Mouse (Mus musculus): ENCODE data around the gene Snorc. TPM values are rescaled to one million over a fixed set of nuclear protein-coding genes. Genes with fewer than 3 reads are reported as not detected.
"Not testable (repeated sequence)": the region's sequence is repeated elsewhere in the genome, so short reads cannot be mapped to it uniquely, and the experiment has no call there.

Snorc gene
- polyA plus RNA-seq (2012; rRNA removed), result 1.3 and 2.2 TPM in 2 replicates

DNA sequence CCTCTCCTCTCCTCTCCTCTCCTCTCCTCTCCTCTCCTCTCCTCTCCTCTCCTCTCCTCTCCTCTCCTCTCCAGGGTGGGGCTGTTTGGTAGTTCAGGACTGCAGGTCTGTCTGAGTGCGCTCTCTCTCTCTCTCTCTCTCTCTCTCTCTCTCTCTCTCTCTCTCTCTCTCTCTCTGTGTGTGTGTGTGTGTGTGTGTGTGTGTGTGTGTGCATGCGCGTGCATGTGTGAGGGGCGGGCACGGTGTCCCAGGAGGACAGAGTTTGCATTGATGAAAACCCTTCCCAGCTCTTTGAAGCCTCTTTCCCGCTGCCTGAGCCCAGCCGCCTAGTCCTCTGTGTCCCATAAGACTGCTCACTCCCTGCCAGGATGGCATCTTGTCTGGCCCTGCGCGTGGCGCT, at the start of gene Snorc:
Snorc (plus strand) TSS at position 301 of the 400 bp plus-strand sequence.
- not testable (repeated sequence) for H3K4me3 ChIP-seq (ENCODE audit: insufficient read depth, low read length); H3K4me1 ChIP-seq (ENCODE audit: control insufficient read depth, insufficient read depth, low read length); H3K27ac ChIP-seq (ENCODE audit: insufficient read depth, low read length)

DNA sequence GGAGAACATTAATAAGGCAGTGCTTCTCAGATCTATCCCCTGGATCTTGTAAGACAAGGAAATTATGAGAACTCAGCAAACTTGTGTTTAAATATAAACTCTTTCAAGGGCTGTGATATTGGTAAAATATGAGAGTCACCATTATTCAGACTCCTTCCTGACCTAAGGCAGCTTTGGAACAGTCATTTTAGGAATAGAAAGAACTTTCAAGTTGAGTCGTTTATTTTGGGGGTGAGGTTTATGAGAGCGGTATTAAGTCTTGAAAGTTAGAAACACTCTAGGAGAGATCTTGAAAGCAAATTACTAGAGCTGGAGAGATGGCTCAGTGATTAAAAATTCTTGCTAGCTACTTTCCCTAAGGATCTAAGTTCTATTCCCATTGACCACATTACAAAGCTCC, 34.9 kb upstream of the Snorc start:
- H3K4me3 ChIP-seq (ENCODE audit: insufficient read depth, low read length), result no peak overlapping the region
- H3K4me1 ChIP-seq (ENCODE audit: control insufficient read depth, insufficient read depth, low read length), result no peaks in the 10 kb centered on the region
- TF ChIP-seq POLR2A (IDR thresholded peaks at IDR 0.05; ENCODE audit: extremely low read depth, insufficient read depth, low read length), result no peak
- H3K27ac ChIP-seq (ENCODE audit: insufficient read depth, low read length), result no peak overlapping the region

DNA sequence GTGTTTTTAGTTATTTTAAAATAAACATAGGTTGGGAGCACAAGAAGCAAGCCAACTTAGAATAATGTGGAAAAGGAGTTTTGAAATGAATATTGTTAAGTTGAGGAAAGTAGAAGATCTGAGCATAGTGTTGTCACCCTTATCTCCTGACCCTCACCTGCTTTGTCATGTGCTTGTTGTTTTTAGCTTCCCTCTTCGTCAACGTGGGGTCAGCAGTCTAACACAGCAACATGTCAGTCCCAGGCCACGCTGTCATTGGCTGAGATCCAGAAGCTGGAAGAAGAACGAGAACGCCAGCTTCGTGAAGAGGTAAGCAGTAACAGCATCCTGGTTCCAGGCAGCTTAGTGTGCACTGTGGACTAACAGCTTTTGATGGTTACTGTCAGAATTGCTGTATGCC, 33.5 kb upstream of the Snorc start:
- TF ChIP-seq POLR2A (IDR thresholded peaks at IDR 0.05; ENCODE audit: extremely low read depth, insufficient read depth, low read length) (no peak), CTCF (IDR thresholded peaks at IDR 0.05; ENCODE audit: extremely low read depth, insufficient read depth, low read length) (no peak)
- Histone ChIP-seq H3K4me1 (ENCODE audit: control insufficient read depth, insufficient read depth, low read length) (no peaks in the 10 kb centered on the region), H3K27ac (ENCODE audit: insufficient read depth, low read length) (no peak overlapping the region), H3K4me3 (ENCODE audit: insufficient read depth, low read length) (no peak overlapping the region)

DNA sequence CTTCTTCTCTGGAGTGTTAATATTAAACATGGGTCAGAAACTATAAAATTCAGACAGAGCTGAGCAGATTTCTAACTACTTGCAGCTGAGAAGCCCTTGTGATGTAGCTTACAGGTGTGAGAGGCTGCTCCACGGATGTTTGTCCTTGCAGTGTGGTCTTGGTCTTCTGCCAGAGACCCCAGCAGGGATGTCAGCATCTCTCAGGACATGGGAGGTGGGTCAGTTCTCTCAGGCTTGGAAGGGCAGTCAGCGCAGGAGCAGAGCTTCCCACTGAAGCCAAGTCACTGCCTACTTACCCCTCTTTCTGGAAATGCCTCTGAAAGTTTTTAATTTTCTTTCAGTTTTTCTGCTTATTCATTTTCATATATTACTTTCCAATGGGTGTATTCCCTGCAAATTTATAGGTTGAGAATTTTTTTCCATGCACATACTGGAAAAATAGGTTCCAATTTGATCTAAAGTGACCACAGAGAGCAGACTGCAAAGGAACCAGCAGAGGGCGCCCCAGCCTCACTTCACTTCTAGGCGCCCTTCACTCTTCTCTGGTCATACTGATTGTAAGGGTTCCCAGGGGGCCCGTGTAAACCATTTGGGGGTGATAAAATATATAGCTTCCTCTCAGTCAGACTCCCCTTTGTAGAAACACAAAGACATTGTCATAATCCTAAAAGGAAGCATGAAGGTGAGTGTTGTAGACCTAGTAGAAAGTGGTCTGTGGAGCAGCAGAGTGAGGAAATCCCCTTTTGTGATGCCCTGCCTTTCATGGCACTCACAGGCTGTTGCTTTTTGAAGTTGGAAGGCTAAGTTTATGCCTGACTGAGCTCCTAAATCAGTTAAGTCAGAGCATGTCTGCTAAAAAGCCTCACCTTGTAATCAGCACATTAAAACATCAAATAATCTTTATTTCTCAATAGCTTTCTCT, 22.6 kb upstream of the Snorc start:
- TF ChIP-seq POLR2A (IDR thresholded peaks at IDR 0.05; ENCODE audit: extremely low read depth, insufficient read depth, low read length) (no peak), CTCF (IDR thresholded peaks at IDR 0.05; ENCODE audit: extremely low read depth, insufficient read depth, low read length) (peak; percentile 61)
- H3K4me1 ChIP-seq (ENCODE audit: control insufficient read depth, insufficient read depth, low read length), result no peaks in the 10 kb centered on the region
- no peak overlapping the region for H3K27ac ChIP-seq (ENCODE audit: insufficient read depth, low read length)
- no peak overlapping the region for H3K4me3 ChIP-seq (ENCODE audit: insufficient read depth, low read length)

DNA sequence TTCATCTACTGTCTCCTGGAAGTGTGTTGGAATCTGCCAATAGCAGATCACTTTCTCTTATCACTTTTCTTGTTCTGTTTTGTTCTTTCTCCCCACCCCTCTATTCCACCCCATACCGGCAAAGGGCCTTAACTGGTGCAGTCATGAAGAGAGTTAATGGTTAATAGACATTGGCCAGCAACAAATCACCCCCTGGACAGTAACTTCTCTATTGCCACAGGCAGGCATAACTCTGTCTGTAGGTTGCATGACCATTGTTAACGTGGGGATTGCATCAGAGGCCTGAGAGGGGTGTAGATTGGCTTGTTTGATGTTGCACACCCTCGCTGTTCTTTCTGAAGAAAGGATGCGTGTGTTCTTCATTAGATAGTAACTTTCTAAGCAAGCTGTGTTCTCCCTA, 20.6 kb upstream of the Snorc start:
- TF ChIP-seq CTCF (IDR thresholded peaks at IDR 0.05; ENCODE audit: extremely low read depth, insufficient read depth, low read length) (no peak), POLR2A (IDR thresholded peaks at IDR 0.05; ENCODE audit: extremely low read depth, insufficient read depth, low read length) (no peak)
- Histone ChIP-seq H3K27ac (ENCODE audit: insufficient read depth, low read length) (no peak overlapping the region), H3K4me3 (ENCODE audit: insufficient read depth, low read length) (no peak overlapping the region), H3K4me1 (ENCODE audit: control insufficient read depth, insufficient read depth, low read length) (no peaks in the 10 kb centered on the region)

DNA sequence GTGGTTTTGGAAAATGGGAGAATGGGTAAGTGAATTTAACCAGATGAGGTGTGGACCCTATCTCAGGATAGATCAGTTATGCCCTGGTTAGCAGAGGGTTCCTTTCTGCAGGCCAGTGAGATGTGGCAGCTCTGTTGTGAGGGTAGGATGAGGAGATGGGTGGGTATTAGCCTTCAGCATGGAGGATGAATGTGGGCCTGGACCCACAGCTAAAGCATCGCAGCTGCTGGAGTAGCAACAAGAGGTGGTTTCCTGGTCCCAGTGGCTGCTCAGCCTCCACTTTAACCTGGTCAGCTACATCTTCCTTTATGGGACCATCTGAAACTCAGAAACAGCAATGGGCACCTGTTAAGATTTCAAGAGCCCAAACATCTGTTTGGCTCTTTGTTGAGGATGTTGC, 13.6 kb upstream of the Snorc start:
- H3K27ac ChIP-seq (ENCODE audit: insufficient read depth, low read length), result no peak overlapping the region
- H3K4me1 ChIP-seq (ENCODE audit: control insufficient read depth, insufficient read depth, low read length), result no peaks in the 10 kb centered on the region
- no peak overlapping the region for H3K4me3 ChIP-seq (ENCODE audit: insufficient read depth, low read length)
- TF ChIP-seq CTCF (IDR thresholded peaks at IDR 0.05; ENCODE audit: extremely low read depth, insufficient read depth, low read length), result no peak
- no peak for TF ChIP-seq POLR2A (IDR thresholded peaks at IDR 0.05; ENCODE audit: extremely low read depth, insufficient read depth, low read length)

DNA sequence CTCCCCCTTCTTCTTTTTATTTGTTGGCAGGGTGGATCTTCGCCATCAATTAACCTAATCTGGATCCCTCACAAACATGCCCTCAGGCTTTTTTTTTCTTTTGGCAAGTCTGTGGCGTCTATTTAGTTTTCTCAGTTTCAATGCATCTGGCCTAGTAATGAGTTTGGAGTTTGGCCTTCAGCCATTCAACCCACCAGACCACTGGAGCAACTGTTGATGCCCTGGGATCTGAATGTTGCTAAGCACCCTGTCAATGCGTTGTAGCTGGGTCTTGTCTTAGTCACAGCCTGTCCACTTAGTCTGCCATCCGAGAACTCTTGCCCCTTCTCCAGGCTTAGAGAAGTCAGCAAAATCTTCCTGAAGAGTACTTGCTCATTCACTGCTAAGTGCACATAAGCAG, 12.0 kb upstream of the Snorc start:
- H3K4me3 ChIP-seq (ENCODE audit: insufficient read depth, low read length), result no peak overlapping the region
- no peak overlapping the region for H3K27ac ChIP-seq (ENCODE audit: insufficient read depth, low read length)
- H3K4me1 ChIP-seq (ENCODE audit: control insufficient read depth, insufficient read depth, low read length), result no peaks in the 10 kb centered on the region
- TF ChIP-seq CTCF (IDR thresholded peaks at IDR 0.05; ENCODE audit: extremely low read depth, insufficient read depth, low read length), result no peak
- no peak for TF ChIP-seq POLR2A (IDR thresholded peaks at IDR 0.05; ENCODE audit: extremely low read depth, insufficient read depth, low read length)

DNA sequence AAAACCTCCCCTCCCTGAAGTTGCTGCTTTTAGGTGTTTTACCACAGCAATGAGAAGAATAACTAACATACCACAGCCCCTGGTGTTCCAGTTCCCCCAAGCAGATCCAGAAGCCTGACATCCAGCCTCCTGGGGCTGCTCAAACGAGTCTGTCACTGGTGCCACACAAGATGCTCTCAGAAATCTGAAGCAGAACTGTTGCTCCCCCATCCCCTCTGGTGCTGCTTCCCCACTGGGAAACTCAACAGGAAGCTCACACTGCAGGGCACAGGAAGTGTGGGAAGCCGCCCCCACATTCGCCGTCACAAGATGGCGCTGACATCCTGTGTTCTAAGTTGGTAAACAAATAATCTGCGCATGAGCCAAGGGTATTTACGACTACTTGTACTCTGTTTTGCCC, 10.2 kb upstream of the Snorc start:
- H3K4me3 ChIP-seq (ENCODE audit: insufficient read depth, low read length); H3K4me1 ChIP-seq (ENCODE audit: control insufficient read depth, insufficient read depth, low read length); H3K27ac ChIP-seq (ENCODE audit: insufficient read depth, low read length): not testable (repeated sequence)

DNA sequence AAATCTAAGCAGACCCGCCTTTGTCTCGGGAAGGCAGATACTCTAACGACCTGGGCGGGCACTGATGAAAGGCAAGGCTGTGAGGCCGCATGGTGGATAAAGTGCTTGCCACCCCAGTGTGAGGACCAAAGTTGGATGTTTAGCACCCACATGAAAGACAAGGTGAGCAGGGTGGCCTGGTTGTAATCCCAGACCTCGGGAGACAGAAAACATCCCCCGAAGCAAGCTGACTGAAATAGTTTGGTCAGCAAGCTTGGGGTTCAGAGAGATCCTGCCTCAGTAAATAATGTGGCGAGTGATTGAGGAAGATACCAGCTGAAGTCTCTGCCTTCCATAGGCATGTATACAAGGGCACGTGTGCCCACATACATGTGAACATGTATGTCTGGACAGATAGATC, 2.6 kb upstream of the Snorc start:
- H3K27ac ChIP-seq (ENCODE audit: insufficient read depth, low read length), result no peak overlapping the region
- H3K4me3 ChIP-seq (ENCODE audit: insufficient read depth, low read length), result no peak overlapping the region
- TF ChIP-seq POLR2A (IDR thresholded peaks at IDR 0.05; ENCODE audit: extremely low read depth, insufficient read depth, low read length) (no peak), CTCF (IDR thresholded peaks at IDR 0.05; ENCODE audit: extremely low read depth, insufficient read depth, low read length) (no peak)
- no peaks in the 10 kb centered on the region for H3K4me1 ChIP-seq (ENCODE audit: control insufficient read depth, insufficient read depth, low read length)

DNA sequence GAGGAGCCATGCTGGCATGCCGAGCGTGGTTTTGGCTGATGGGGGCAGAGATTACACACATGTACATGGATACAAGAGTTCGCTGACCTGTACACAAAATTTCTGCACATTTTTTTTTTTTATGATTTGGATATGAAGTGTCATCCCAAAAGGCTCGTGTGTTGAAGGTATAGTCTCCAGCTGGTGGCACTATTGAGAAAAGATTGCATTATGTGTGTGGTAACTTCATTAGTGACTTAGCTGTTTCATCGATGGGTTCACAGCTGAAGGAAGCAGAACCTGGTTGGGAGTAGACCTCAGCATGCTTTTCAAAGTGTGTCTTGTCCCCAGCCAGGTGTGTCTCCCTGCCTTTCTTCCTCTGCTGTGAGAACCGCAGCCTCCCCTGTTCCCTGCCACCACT, 1.8 kb upstream of the Snorc start:
- Histone ChIP-seq H3K4me3 (ENCODE audit: insufficient read depth, low read length) (no peak overlapping the region), H3K4me1 (ENCODE audit: control insufficient read depth, insufficient read depth, low read length) (no peaks in the 10 kb centered on the region), H3K27ac (ENCODE audit: insufficient read depth, low read length) (no peak overlapping the region)
- TF ChIP-seq POLR2A (IDR thresholded peaks at IDR 0.05; ENCODE audit: extremely low read depth, insufficient read depth, low read length) (no peak), CTCF (IDR thresholded peaks at IDR 0.05; ENCODE audit: extremely low read depth, insufficient read depth, low read length) (peak; percentile 13; the same call in 1 of the 2 replicates)
